Mouse (Mus musculus) spleen, postnatal 14 days (tissue): ENCODE data around the gene Ano10.

Experiments
- DNase-seq, 2 experiments: peaks; one replicate each; pipeline ENCODE4 v3.0.0; 2021 to 2022; ENCODE audit warnings: low spot score in 2 of 2

Gene Ano10

GRCm38 (mm10) chr9:122164535-122164934, 129.7 kb downstream of the Ano10 start:
- no peak for DNase-seq

DNA sequence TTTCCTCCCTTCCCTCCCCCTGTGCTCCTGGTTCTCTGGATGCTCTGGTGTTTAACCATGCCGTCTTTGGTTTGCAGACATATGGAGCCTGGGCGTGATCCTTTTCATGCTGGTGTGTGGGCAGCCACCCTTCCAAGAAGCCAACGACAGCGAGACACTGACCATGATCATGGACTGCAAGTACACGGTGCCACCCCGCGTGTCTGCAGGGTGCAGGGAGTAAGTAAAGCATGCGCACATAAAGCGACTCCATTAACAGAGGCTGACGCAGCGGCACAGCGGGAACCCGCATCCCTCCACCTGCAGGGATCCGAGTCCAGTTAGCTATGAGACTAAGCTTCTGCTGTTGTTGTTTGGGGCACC, 137.2 kb downstream of the Ano10 start:
- no peak for DNase-seq

DNA sequence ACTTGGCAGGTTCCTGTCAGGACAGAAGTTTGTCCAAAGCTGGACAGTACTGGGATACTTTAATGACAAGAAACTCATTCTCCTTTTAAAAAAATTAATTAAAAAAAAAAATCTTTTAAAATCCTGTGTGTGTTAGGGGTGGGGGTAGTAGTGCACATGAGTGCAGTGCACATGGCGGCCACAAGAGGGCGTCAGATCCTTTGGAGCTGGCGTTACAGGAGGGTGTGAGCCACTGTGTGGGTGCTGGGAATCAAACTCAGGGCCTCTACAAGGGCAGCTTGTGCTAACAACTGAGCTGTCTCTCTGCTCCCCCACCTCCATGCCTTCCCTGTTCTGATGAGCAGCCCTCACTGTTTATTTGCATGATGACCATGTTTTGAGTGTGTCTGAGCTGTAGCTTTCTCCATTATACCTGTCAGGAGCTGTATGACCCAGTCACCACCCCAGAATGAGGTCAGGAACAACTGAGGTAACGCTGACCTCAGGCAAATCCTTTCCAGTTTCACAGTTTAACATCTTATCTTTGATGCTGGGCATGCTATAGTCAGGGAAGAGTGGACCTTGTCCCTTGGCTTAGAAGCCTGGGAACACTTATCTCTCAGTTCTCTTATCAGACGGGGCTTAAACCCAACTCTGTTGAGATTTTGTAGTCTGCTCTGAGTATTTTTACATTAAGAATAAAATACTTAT, 137.7 kb downstream of the Ano10 start:
- no peak for DNase-seq

- DNase-seq = no peak
These were observed 139.0 kb downstream of the Ano10 start for GRCm38 (mm10) chr9:122155193-122155592.

DNA sequence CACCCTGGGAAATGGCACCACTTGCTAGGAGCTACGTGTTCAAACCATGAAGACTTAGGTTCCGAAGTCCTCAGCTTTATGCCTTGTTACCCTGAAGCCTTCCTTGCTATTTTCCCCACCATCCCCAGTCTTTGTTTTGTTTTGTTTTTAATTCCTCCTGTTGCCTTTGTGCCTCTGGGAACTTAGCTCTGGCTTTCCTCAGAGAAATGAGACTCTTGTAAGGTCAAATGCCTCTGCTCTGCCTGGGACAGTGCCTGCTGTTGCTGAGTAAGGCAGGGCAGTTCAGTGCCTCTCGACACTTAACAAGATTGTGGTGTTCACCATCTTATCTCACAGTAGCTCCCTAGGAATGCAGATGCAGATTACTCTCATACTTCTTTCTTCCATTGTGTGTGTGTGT, 140.8 kb downstream of the Ano10 start:
- DNase-seq = no peak

- no peak for DNase-seq
These were observed 141.7 kb downstream of the Ano10 start for GRCm38 (mm10) chr9:122152501-122152900.

- DNase-seq = no peak
These were observed 142.2 kb downstream of the Ano10 start for GRCm38 (mm10) chr9:122152063-122152462.

- no peak for DNase-seq
These were observed 144.0 kb downstream of the Ano10 start for GRCm38 (mm10) chr9:122149997-122150826.

- DNase-seq = no peak
These were observed 145.9 kb downstream of the Ano10 start for GRCm38 (mm10) chr9:122148356-122148755.

DNA sequence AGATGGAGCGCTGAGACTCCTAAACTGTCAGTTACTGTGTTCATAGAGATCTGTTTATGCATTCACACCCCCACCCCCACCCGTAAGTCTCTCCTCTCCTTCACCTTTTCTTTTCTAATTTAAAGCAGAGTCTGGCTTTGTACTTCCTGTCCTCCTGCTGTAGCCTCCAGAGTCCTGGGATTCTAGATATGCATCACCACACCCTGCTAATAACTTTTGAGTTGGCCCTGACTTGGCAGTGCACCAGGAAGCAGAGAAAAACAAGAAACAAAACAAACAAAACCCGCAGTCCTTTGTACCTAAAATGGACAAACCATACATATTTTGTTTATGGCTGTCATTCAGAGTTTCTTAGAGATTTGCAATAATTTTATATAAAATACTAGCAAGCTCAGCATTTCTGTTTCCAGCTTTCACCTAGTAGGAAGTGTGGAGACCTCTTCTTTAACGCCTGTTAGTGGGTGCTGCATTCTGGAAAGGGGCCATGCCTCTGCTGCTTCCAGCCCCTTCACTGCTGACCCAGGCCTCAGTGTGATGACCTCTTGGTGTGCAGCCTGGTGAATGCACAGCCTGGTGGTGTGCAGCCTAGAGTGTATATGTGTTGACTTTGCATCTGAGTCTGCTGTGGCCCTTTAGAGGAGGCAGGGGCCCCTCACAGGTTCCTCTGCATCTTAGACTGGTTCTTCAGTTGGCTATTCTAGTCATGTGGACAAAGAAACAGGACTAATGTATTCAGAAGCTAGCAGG, 147.9 kb downstream of the Ano10 start:
- no peak for DNase-seq

DNA sequence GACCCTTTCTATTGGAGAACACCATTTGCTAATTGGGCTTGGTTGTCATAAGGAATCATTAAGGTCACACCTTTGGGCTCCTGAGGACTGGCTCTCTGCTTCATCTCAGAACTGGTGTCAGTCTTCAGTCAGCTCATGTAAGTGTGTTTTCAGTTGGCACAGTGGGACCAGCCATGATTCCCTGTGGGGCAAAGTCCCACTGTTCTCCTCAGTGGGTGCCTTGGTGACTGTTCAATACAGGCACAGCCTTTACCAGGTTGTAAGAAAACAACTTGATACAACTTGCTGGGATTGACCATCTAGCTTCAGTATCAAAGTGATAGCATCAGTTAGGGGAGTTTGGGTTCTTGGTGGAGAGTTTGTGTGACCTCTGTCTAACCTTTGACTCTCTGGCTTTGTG, 148.5 kb downstream of the Ano10 start:
- DNase-seq = no peak

- DNase-seq = no peak
These were observed 149.4 kb downstream of the Ano10 start for GRCm38 (mm10) chr9:122144776-122145175.

DNA sequence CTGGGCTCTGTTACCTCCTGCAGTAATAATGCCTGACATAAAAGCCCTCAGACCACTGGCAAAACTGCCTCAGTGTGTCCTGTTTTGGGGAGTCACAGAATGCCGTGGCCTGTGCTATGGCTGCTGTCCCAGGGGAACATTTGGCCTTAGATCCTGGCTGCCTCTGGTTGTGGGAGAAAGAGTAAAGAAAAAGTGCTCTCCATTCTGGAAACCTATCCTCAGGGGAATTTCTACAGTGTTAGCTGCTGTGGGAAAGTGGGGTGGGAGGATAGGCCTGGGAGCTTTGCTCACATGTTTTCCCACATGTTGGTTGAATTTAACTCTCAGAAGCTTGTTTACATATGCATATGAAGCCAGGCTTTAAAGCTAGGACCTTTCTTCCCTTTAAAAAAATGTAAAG, 151.0 kb downstream of the Ano10 start:
- no peak for DNase-seq

- no peak for DNase-seq
These were observed 155.0 kb downstream of the Ano10 start for GRCm38 (mm10) chr9:122139236-122139635.

DNA sequence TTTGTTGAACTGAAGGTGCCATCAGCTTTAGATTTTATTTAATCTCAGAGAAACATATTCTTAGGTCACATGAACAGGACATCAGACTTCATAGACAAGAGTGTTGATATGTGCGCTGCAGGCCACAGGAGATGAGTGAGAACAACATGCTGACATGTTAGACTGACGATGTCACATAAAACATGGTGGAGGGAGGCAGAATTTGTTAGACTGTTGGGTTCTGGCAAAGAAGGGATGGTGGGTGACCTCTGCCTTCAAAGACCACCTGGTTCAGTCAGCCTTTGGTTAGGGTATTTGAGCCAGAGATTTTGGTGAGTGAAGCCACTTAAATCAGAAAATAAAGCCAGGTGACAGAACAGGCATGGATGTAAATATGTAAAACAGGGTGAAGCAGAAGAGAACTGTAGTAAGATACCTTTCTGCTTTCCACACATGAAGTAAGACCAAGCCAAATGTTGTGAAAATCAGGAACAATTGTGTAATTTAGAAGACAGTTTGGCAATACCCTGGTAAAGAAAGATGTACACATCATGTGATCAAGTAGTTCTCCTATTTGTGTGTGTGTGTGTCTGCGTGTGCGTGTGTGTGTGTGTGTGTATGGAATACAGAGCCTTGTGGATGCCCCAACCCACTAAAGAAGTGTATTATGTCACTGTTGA, 155.7 kb downstream of the Ano10 start:
- no peak for DNase-seq

GRCm38 (mm10) chr9:122137960-122138359, 156.3 kb downstream of the Ano10 start:
- no peak for DNase-seq

DNA sequence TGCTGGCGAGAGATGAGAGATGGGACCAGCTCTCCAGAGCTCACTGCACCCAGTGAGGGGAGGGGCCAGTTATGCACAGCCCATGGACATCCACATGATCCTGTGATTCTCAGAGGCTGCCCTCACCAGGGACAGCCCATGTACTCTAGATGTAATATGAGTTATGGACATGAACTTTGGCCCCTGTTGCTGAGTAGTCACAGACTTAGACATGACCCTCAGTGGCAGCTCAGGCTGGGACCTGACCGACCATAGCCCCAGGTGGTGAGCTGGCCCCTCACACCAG, 158.4 kb downstream of the Ano10 start:
- no peak for DNase-seq

DNA sequence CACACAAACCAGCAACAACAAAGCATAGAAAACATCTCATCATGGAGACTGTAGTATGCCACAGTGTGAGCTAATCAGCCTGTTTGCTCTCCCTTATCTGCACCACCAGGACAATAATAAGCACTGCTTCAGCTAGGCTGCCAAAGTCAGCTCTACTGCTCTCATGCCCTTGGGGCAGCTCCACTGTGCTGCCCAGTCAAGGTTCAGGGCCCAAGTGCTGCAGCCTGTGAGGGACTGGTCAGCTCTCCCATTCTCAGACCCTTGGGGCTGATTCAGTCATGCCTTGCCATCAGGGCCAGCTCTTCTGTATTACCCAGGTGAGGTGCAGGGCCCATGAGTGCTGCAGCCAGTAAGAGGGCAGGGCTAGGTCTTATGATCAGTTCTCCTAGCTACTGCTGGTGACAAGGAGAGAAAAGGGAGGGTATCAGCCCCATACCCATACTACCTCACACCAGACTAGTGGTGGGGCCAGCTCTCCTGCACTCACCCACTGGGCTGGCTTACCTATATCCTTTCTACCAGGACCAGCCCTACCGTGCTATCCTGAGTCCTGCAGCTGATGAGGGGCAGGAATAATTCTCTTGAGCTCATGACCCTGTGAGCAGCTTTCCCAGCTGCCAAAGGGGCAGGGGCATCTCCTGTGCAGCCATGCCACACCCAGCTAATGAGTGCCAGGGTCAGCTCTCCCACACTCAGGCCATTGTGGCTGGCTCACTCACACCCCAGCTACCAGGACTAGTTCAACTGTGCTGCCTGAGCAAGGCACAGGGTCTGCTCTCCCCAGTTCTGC, 158.9 kb downstream of the Ano10 start:
- DNase-seq = no peak

- DNase-seq = no peak
These were observed 162.1 kb downstream of the Ano10 start for GRCm38 (mm10) chr9:122132145-122132544.

GRCm38 (mm10) chr9:122130666-122131065, 163.6 kb downstream of the Ano10 start:
- DNase-seq = no peak

DNA sequence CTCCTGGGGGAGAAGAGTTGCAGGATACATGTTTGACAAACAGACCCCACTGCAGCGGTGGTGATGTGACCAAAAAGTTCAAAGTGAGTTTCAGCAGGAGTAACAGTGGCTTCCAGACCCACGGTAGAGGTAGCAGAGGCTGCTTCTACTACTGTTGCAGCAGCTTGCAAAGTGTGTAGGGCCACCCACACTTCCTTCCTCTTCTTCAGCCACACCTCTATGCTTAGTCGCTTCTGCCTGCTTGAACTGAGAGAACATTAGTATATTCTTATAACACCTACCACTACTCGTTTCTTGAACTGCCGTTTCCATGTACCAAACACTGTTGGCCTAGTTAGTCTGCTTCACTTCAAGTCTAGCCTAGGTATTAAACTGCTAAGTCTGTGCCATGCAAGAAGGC, 165.5 kb downstream of the Ano10 start:
- peak in 1 of 2 experiments; percentile 16 for DNase-seq
